Comparison of ENCODE assay signal across 10 mouse cellular contexts in the genomic region with DNA sequence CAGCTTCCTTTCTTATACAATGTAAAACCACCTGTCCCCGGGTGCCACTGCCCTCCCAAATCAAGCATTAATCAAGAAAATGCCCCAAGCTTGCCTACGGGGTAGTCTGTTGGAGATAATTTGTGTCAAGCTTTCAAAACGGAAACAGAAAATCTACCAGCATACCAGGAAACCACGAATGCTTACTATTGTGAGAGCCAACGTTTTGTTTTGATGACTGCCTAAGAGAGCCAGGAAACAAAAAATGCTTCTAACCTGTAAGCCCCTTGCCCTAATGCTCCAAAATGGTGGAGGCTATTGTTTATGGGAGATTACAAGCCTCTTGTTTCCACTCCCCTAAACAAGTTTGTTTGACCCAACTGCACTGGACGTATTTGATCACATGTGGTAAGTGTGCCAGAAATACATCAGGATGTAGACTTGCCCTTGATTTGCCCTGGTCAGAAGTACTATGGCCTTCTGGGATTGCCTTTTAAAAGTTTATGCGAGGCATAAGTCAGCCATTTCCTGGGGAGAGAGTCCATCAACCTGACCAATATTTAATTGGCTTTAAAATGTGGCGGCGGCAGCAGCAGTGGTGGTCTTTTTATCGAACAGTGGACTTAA.
DNase-seq lines count a peak whose midpoint lies in the region; ATAC-seq and TF ChIP-seq lines count a peak whose summit lies in the region.
"Had no signal": no experiment of that assay in that cellular context is flagged by ENCODE, and none has a peak within 500 bp of the region (broad histone marks: within the 10 kb centered on the region; RNA-seq: fewer than 3 reads in every experiment).

No protein-coding gene starts in this region.

- no peaks in the 10 kb centered on the region for H3K4me1 ChIP-seq in liver, adult 2 months (ENCODE audit: control insufficient read depth, insufficient read depth, low read length)
- H3K4me1 ChIP-seq in liver, embryonic 11.5 days (replicated peaks; ENCODE audit: control insufficient read depth, insufficient read depth, low read length), result no peaks in the 10 kb centered on the region
- no peaks in the 10 kb centered on the region for H3K4me1 ChIP-seq in forebrain, embryonic 11.5 days (replicated peaks; ENCODE audit: control insufficient read depth, insufficient read depth, low read length)

- TF ChIP-seq CTCF in liver, adult 2 months (IDR thresholded peaks at IDR 0.05; ENCODE audit: low read depth, low read length), result no peak

- DNase-seq in liver, adult 2 months (ENCODE audit: extremely low read depth, low read depth, low spot score), result no peak
- DNase-seq in liver, embryonic 11.5 days (ENCODE audit: low spot score), result no peak
- peak; percentile 16 for DNase-seq in T-cell, adult 2 months (ENCODE audit: low spot score)
- no peak for DNase-seq in left cerebral cortex, postnatal 10 days (ENCODE audit: extremely low spot score in 1 of 2, low spot score in 2 of 2)
- no peak for DNase-seq in gastrocnemius, postnatal 10 days
- DNase-seq in forebrain, embryonic 11.5 days (ENCODE audit: low spot score), result no peak

- WGBS in liver, adult 2 months, result 77% methylated on average over 10 of the region's 10 CpGs
- 70% methylated on average over 10 of the region's 10 CpGs for WGBS in liver, embryonic 11.5 days
- WGBS in macrophage (ENCODE audit: missing documents), result 41% methylated on average over 10 of the region's 10 CpGs
- WGBS in forebrain, embryonic 11.5 days, result 86% methylated on average over 10 of the region's 10 CpGs

- no peaks in the 10 kb centered on the region for H3K79me2 ChIP-seq in liver, adult 2 months (ENCODE audit: control insufficient read depth, insufficient read depth, low read length)
- no peaks in the 10 kb centered on the region for H3K79me2 ChIP-seq in macrophage (ENCODE audit: inconsistent target)

- intact Hi-C loops in left cerebral cortex, postnatal 10 days (cut with DNase I), result no loop called here

- no peak overlapping the region for H3K4me2 ChIP-seq in liver, embryonic 11.5 days
- H3K4me2 ChIP-seq in forebrain, embryonic 11.5 days (ENCODE audit: low read depth, low read length, severe bottlenecking), result no peak overlapping the region
- H3K4me2 ChIP-seq: limb, embryonic 15.5 days had no signal

- H3K9me3 ChIP-seq in liver, embryonic 11.5 days (ENCODE audit: control insufficient read depth, low read length), result no peaks in the 10 kb centered on the region
- H3K9me3 ChIP-seq in forebrain, embryonic 11.5 days (ENCODE audit: control insufficient read depth, low read length), result no peaks in the 10 kb centered on the region
- H3K9me3 ChIP-seq: limb, embryonic 15.5 days had no signal

- peak overlapping the region; percentile 21; the same call in 1 of the 2 replicates for H3K9ac ChIP-seq in liver, adult 2 months (ENCODE audit: low read depth, low read length)
- H3K9ac ChIP-seq in liver, embryonic 11.5 days (ENCODE audit: low read depth, low read length), result no peak overlapping the region
- no peak overlapping the region for H3K9ac ChIP-seq in forebrain, embryonic 11.5 days (ENCODE audit: low read length)
- H3K9ac ChIP-seq: limb, embryonic 15.5 days had no signal

- ATAC-seq in liver, embryonic 11.5 days (replicated peaks; ENCODE audit: low FRiP score), result no peak
- peak; percentile 44 for ATAC-seq in CD4-positive, CD25-positive, alpha-beta regulatory T cell, adult 4 months
- ATAC-seq in forebrain, embryonic 11.5 days (replicated peaks; ENCODE audit: low FRiP score), result no peak

- TF ChIP-seq POLR2A in liver, adult 2 months (IDR thresholded peaks at IDR 0.05; ENCODE audit: extremely low read depth, insufficient read depth, low read length), result no peak

- no peaks in the 10 kb centered on the region for H3K27me3 ChIP-seq in liver, adult 2 months (ENCODE audit: control insufficient read depth, insufficient read depth, low read length)
- no peaks in the 10 kb centered on the region for H3K27me3 ChIP-seq in liver, embryonic 11.5 days (replicated peaks; ENCODE audit: control insufficient read depth, insufficient read depth, low read length)
- no peaks in the 10 kb centered on the region for H3K27me3 ChIP-seq in forebrain, embryonic 11.5 days (ENCODE audit: control insufficient read depth, insufficient read depth, low read length)
- H3K27me3 ChIP-seq: limb, embryonic 15.5 days had no signal

- no peaks in the 10 kb centered on the region for H3K36me3 ChIP-seq in liver, adult 2 months (ENCODE audit: control insufficient read depth, insufficient read depth, low read length)
- no peaks in the 10 kb centered on the region for H3K36me3 ChIP-seq in liver, embryonic 11.5 days (ENCODE audit: control insufficient read depth, insufficient read depth, low read length)
- H3K36me3 ChIP-seq in macrophage (ENCODE audit: inconsistent target), result no peaks in the 10 kb centered on the region
- no peaks in the 10 kb centered on the region for H3K36me3 ChIP-seq in forebrain, embryonic 11.5 days (ENCODE audit: control insufficient read depth, insufficient read depth, low read length)
- H3K36me3 ChIP-seq: limb, embryonic 15.5 days had no signal

- peak overlapping the region; percentile 26; the same call in 1 of the 2 replicates for H3K4me3 ChIP-seq in liver, adult 2 months (ENCODE audit: insufficient read depth, low read depth, low read length)
- H3K4me3 ChIP-seq in liver, embryonic 11.5 days (ENCODE audit: low read depth, low read length), result no peak overlapping the region
- H3K4me3 ChIP-seq in macrophage (ENCODE audit: inconsistent target), result peak overlapping the region; percentile 56
- H3K4me3 ChIP-seq in forebrain, embryonic 11.5 days (ENCODE audit: low read depth, low read length), result no peak overlapping the region
- H3K4me3 ChIP-seq: heart, adult 2 months; limb, embryonic 15.5 days had no signal

- 0 out of 2 replicates have a peak overlapping the region, but pooled peaks have one; percentile 10 for H3K27ac ChIP-seq in liver, adult 2 months (replicated peaks; ENCODE audit: insufficient read depth, low read depth, low read length)
- no peak overlapping the region for H3K27ac ChIP-seq in liver, embryonic 11.5 days (ENCODE audit: low read depth, low read length)
- H3K27ac ChIP-seq in macrophage, result peak overlapping the region; percentile 76
- H3K27ac ChIP-seq in forebrain, embryonic 11.5 days (ENCODE audit: low read depth, low read length), result no peak overlapping the region
- H3K27ac ChIP-seq: heart, adult 2 months; limb, embryonic 15.5 days had no signal

Comparison
In these comparisons a context has a peak if more than half of its experiments do, and no peak if none do; other contexts are left out.
1. H3K27ac ChIP-seq: peak in liver, adult 2 months (single experiment) and macrophage (single experiment); none in liver, embryonic 11.5 days (single experiment) and forebrain, embryonic 11.5 days (single experiment).
2. H3K4me3 ChIP-seq: peak in liver, adult 2 months (single experiment) and macrophage (single experiment); none in liver, embryonic 11.5 days (single experiment) and forebrain, embryonic 11.5 days (single experiment).